Mouse (Mus musculus): ENCODE measurements at regions not wholly inside any gene's neighbourhood (a gene's known extent, or its start where the extent isn't known, plus 50 kb on each side); places are given as distances from the start of the nearest gene placed in this dataset.

GRCm38 (mm10) chr8:87035996-87036395, 150.9 kb upstream of the N4bp1 start:
- no peak for DNase-seq (ENCODE audit: low spot score in 2 of 2)

GRCm38 (mm10) chr8:87028171-87028570, 143.1 kb upstream of the N4bp1 start:
- no peak for DNase-seq (ENCODE audit: low spot score in 2 of 2)

DNA sequence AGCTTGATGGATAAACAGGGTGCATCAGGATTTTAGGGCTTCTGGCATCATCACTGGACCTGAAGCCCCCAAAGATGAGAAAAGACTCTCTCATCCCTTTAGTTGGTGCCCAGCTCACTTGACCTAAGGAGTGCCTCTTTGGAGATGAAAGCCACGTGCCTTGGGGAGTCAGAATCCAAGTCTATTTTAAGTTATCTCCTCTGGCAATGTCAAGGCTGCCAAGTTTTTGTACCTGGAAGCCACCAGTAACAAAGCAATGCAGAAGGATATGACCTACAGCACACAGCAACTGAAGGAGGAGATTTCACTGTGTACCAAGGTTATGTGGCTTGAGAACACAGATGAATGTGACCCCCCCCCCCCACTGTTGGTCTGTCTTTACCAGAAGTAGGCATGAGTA, 140.9 kb upstream of the N4bp1 start:
- no peak for DNase-seq (ENCODE audit: low spot score in 2 of 2)

GRCm38 (mm10) chr8:87019795-87020194, 134.7 kb upstream of the N4bp1 start:
- DNase-seq (ENCODE audit: low spot score in 2 of 2): no peak

DNA sequence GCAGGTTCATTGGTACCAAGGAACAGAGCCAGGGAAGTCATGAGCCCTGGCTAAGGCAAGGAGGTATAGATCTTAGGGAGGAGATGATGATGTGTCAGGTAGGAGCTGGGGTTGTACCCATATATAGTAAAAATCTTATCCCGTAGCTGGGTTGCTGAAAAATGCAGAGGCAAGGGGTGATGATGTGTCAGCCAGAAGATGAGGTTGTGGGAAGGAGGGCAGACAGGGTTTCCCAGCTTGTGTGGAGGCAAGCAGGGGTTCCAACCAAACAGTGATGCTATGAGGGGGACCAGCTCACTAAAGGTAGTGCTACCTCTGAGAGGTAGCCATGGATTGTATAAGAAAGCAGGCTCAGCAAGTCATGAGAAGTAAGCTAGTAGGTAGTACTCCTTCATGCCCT, 90.5 kb upstream of the N4bp1 start:
- DNase-seq (ENCODE audit: low spot score in 2 of 2): no peak

GRCm38 (mm10) chr8:86971736-86972135, 86.7 kb upstream of the N4bp1 start:
- DNase-seq (ENCODE audit: low spot score in 2 of 2): no peak

GRCm38 (mm10) chr8:86969051-86969450, 84.0 kb upstream of the N4bp1 start:
- DNase-seq (ENCODE audit: low spot score in 2 of 2): no peak

- peak in 1 of 2 experiments; percentile 19 for DNase-seq (ENCODE audit: low spot score in 2 of 2)
These were observed 82.8 kb upstream of the N4bp1 start for GRCm38 (mm10) chr8:86967891-86968311.

GRCm38 (mm10) chr8:86961218-86962195, 76.4 kb upstream of the N4bp1 start:
- DNase-seq (ENCODE audit: low spot score in 2 of 2): no peak

All from adrenal gland, adult 18-20 months (tissue).